Mouse (Mus musculus) ovary, postnatal 14 days (tissue): ENCODE data around the gene Tnfrsf9.
A peak's percentile ranks its signal among the peaks of the same experiment; 100 is the strongest.
"Not testable (repeated sequence)": the region's sequence is repeated elsewhere in the genome, so short reads cannot be mapped to it uniquely, and the experiment has no call there.

Experiments
- DNase-seq: peaks from one replicate; pipeline ENCODE4 v3.0.0; 2022; ENCODE audit warnings: low spot score

Tnfrsf9 gene

GRCm38 (mm10) chr4:150914290-150914733 is at the start of gene Tnfrsf9, which contains the start of gene Park7:
Tnfrsf9 (plus strand) TSS chr4:150914562.
Park7 (minus strand) TSS chr4:150914437.
- DNase-seq = peak; percentile 92

- no peak for DNase-seq
Observed at GRCm38 (mm10) chr4:150865371-150865770, 49.0 kb upstream of the Tnfrsf9 start.

GRCm38 (mm10) chr4:150866069-150866468 is 48.3 kb upstream of the Tnfrsf9 start:
- DNase-seq = no peak

- DNase-seq = no peak
Observed at GRCm38 (mm10) chr4:150866494-150866893, 47.9 kb upstream of the Tnfrsf9 start.

- DNase-seq = no peak
Observed at GRCm38 (mm10) chr4:150868161-150868560, 46.2 kb upstream of the Tnfrsf9 start.

- DNase-seq = no peak
Observed at GRCm38 (mm10) chr4:150868859-150869258, 45.5 kb upstream of the Tnfrsf9 start.

GRCm38 (mm10) chr4:150869276-150870197 is 44.8 kb upstream of the Tnfrsf9 start:
- no peak for DNase-seq

GRCm38 (mm10) chr4:150870963-150871391 is 43.4 kb upstream of the Tnfrsf9 start:
- no peak for DNase-seq

GRCm38 (mm10) chr4:150871392-150872138 is 42.8 kb upstream of the Tnfrsf9 start:
- DNase-seq = no peak

GRCm38 (mm10) chr4:150872139-150872651 is 42.2 kb upstream of the Tnfrsf9 start:
- DNase-seq = no peak

- DNase-seq = no peak
Observed at GRCm38 (mm10) chr4:150872681-150873080, 41.7 kb upstream of the Tnfrsf9 start.

- not testable (repeated sequence) for DNase-seq
Observed at GRCm38 (mm10) chr4:150874416-150874815, 39.9 kb upstream of the Tnfrsf9 start.

- DNase-seq = no peak
Observed at GRCm38 (mm10) chr4:150875393-150875792, 39.0 kb upstream of the Tnfrsf9 start.

GRCm38 (mm10) chr4:150879631-150880030 is 34.7 kb upstream of the Tnfrsf9 start:
- no peak for DNase-seq

GRCm38 (mm10) chr4:150880364-150880763 is 34.0 kb upstream of the Tnfrsf9 start:
- DNase-seq = no peak

- DNase-seq = no peak
Observed at GRCm38 (mm10) chr4:150882632-150883031, 31.7 kb upstream of the Tnfrsf9 start.

- no peak for DNase-seq
Observed at GRCm38 (mm10) chr4:150887903-150888302, 26.5 kb upstream of the Tnfrsf9 start.

- no peak for DNase-seq
Observed at GRCm38 (mm10) chr4:150888492-150888891, 25.9 kb upstream of the Tnfrsf9 start.

GRCm38 (mm10) chr4:150889273-150889954 is 24.9 kb upstream of the Tnfrsf9 start:
- no peak for DNase-seq

GRCm38 (mm10) chr4:150889955-150890315 is 24.4 kb upstream of the Tnfrsf9 start:
- DNase-seq = no peak

GRCm38 (mm10) chr4:150891308-150891707 is 23.1 kb upstream of the Tnfrsf9 start:
- no peak for DNase-seq
